Mouse (Mus musculus) limb, embryonic 14.5 days (tissue): Measurements from ENCODE around the gene Aff3. TPM values are rescaled to one million over a fixed set of nuclear protein-coding genes. Genes with fewer than 3 reads are reported as not detected.

ENCODE experiments used
- ATAC-seq: fragments of 200-750 bp; cut with Nextera tagmentation; 2 replicates; pipeline ENCODE4 v1.8.0; 2017; ENCODE audit warnings: low read depth, moderate number of reproducible peaks, moderate TSS enrichment; ENCODE audit not compliant: low FRiP score
- DNase-seq: peaks from one replicate; pipeline ENCODE4 v3.0.0-alpha.2; 2015; ENCODE audit warnings: low spot score
- H3K27ac ChIP-seq: fragments of 300-500 bp; sonication (generic); replicated peaks from 2 replicates; pipeline ENCODE4 v1.5.1; 2014; ENCODE audit warnings: low read depth, mild to moderate bottlenecking, low read length, moderate library complexity, mixed read lengths
- H3K27me3 ChIP-seq: fragments of 300-500 bp; sonication (generic); 2 replicates; pipeline ENCODE4 v1.6.1; 2014; ENCODE audit warnings: low read length, mixed read lengths; ENCODE audit not compliant: control insufficient read depth, insufficient read depth
- H3K36me3 ChIP-seq: fragments of 300-500 bp; sonication (generic); 2 replicates; pipeline ENCODE4 v1.6.1; 2014; ENCODE audit warnings: mild to moderate bottlenecking, low read length, moderate library complexity, mixed read lengths; ENCODE audit not compliant: control insufficient read depth, insufficient read depth
- H3K4me1 ChIP-seq: fragments of 300-500 bp; sonication (generic); 2 replicates; pipeline ENCODE4 v1.6.1; 2014; ENCODE audit warnings: antibody characterized with exemption, low read length, mixed read lengths; ENCODE audit not compliant: control insufficient read depth, insufficient read depth
- H3K4me2 ChIP-seq: fragments of 300-500 bp; sonication (generic); replicated peaks from 2 replicates; pipeline ENCODE4 v1.6.1; 2014; ENCODE audit warnings: low read depth, mild to moderate bottlenecking, low read length, moderate library complexity; ENCODE audit not compliant: severe bottlenecking
- H3K4me3 ChIP-seq: fragments of 300-500 bp; sonication (generic); replicated peaks from 2 replicates; pipeline ENCODE4 v1.5.1; 2014; ENCODE audit warnings: low read length
- H3K9ac ChIP-seq: fragments of 300-500 bp; sonication (generic); 2 replicates; pipeline ENCODE4 v1.6.1; 2014; ENCODE audit warnings: mild to moderate bottlenecking, low read depth, low read length, moderate library complexity; ENCODE audit not compliant: severe bottlenecking
- H3K9me3 ChIP-seq: fragments of 300-500 bp; sonication (generic); 2 replicates; pipeline ENCODE4 v1.6.1; 2016; ENCODE audit warnings: low read length; ENCODE audit not compliant: control insufficient read depth
- POLR2A ChIP-seq: fragments of 200-500 bp; IDR thresholded peaks from 2 replicates; pipeline ENCODE4 v1.8.0; 2012; ENCODE audit warnings: inconsistent platforms, mild to moderate bottlenecking, moderate library complexity, borderline replicate concordance; ENCODE audit not compliant: insufficient read depth, insufficient read length; ENCODE audit errors: extremely low read depth
- WGBS: fragments of 180-500 bp; shearing (Covaris S2); extraction: QIAGEN DNeasy Blood & Tissue Kit; methylation state at CpG from one replicate; pipeline ENCODE4 v1.1.7; 2014; 5-methylcytosine and 5-hydroxymethylcytosine counted together
- polyA plus RNA-seq, 2 experiments: library from polyadenylated mRNA; depleted of rRNA in 1 of 2; stranded (reverse) in 1 of 2; unstranded in 1 of 2; fragments of >200 nt; fragmentation: Nextera tagmentation in 1 of 2; extraction: Ambion mirVana in 1 of 2; gene quantifications; 2 replicates each; pipeline versions ENCODE4 v1.2.1 to v1.2.3; 2012 to 2014

The Aff3 gene
- polyA plus RNA-seq, 2 experiments: 20.4 to 22.4 TPM

GRCm38 (mm10) chr1:38626388-38626738 is 38.4 kb downstream of the Aff3 start:
- WGBS: 0% methylated on average over 10 of the region's 10 CpGs
- peak overlapping the region; percentile 87 for H3K4me3 ChIP-seq
- DNase-seq: no peak
- H3K9me3 ChIP-seq: no peaks in the 10 kb centered on the region
- no peaks in the 10 kb centered on the region for H3K27me3 ChIP-seq
- H3K4me2 ChIP-seq: peak overlapping the region; percentile 78
- H3K27ac ChIP-seq: peak overlapping the region; percentile 97
- no peak for TF ChIP-seq POLR2A
- ATAC-seq: no peak
- H3K4me1 ChIP-seq: peaks cover 31% of the 10 kb centered on the region
- H3K9ac ChIP-seq: peak overlapping the region; percentile 83
- 0 out of 2 replicates have a peak, but pooled peaks cover under 1% of the 10 kb centered on the region for H3K36me3 ChIP-seq

GRCm38 (mm10) chr1:38621840-38622239 is 42.9 kb downstream of the Aff3 start:
- TF ChIP-seq POLR2A: no peak
- ATAC-seq: no peak
- DNase-seq: no peak
- H3K9ac ChIP-seq: no peak overlapping the region
- no peaks in the 10 kb centered on the region for H3K9me3 ChIP-seq
- H3K4me1 ChIP-seq: peaks cover 23% of the 10 kb centered on the region
- no peak overlapping the region for H3K27ac ChIP-seq
- H3K36me3 ChIP-seq: peaks cover 10% of the 10 kb centered on the region
- no peak overlapping the region for H3K4me2 ChIP-seq
- 52% methylated on average over 4 of the region's 4 CpGs for WGBS
- H3K27me3 ChIP-seq: no peaks in the 10 kb centered on the region
- no peak overlapping the region for H3K4me3 ChIP-seq

GRCm38 (mm10) chr1:38620401-38620800 is 44.4 kb downstream of the Aff3 start:
- Histone ChIP-seq H3K36me3 (peaks cover 10% of the 10 kb centered on the region), H3K27ac (no peak overlapping the region)

GRCm38 (mm10) chr1:38606741-38607140 is 58.0 kb downstream of the Aff3 start:
- H3K27ac ChIP-seq: peak overlapping the region; percentile 76
- no peak overlapping the region for H3K4me3 ChIP-seq
- no peak overlapping the region; the same call in 1 of the 2 replicates for H3K4me2 ChIP-seq
- DNase-seq (peak; percentile 42), ATAC-seq (peak; percentile 56; the same call in 1 of the 2 replicates)
- H3K9ac ChIP-seq: peak overlapping the region; percentile 9; the same call in 1 of the 2 replicates
- WGBS: 8% methylated on average over 4 of the region's 4 CpGs
- peaks cover 9% of the 10 kb centered on the region for H3K36me3 ChIP-seq
- TF ChIP-seq POLR2A: no peak
- H3K9me3 ChIP-seq: no peaks in the 10 kb centered on the region
- H3K4me1 ChIP-seq: peaks cover 35% of the 10 kb centered on the region
- H3K27me3 ChIP-seq: no peaks in the 10 kb centered on the region

More at GRCm38 (mm10) chr1:38620401-38620800, 44.4 kb downstream of the Aff3 start:
- no peak overlapping the region for H3K4me2 ChIP-seq
- no peaks in the 10 kb centered on the region for H3K9me3 ChIP-seq
- no peak for DNase-seq
- no peak for ATAC-seq
- H3K9ac ChIP-seq: no peak overlapping the region
- peaks cover 26% of the 10 kb centered on the region for H3K4me1 ChIP-seq
- WGBS: 89% methylated on average over 6 of the region's 6 CpGs
- TF ChIP-seq POLR2A: no peak
- no peaks in the 10 kb centered on the region for H3K27me3 ChIP-seq
- H3K4me3 ChIP-seq: no peak overlapping the region

- WGBS: 85% methylated on average over 4 of the region's 4 CpGs
- no peak overlapping the region for H3K27ac ChIP-seq
- peaks cover 48% of the 10 kb centered on the region for H3K4me1 ChIP-seq
- DNase-seq (no peak), ATAC-seq (no peak)
- no peaks in the 10 kb centered on the region for H3K27me3 ChIP-seq
- H3K36me3 ChIP-seq: peaks cover 9% of the 10 kb centered on the region
- H3K4me2 ChIP-seq: no peak overlapping the region
- no peaks in the 10 kb centered on the region for H3K9me3 ChIP-seq
- no peak overlapping the region for H3K9ac ChIP-seq
- TF ChIP-seq POLR2A: no peak
- H3K4me3 ChIP-seq: no peak overlapping the region
Observed at GRCm38 (mm10) chr1:38605426-38605825, 59.3 kb downstream of the Aff3 start.

- WGBS: 87% methylated on average over 7 of the region's 7 CpGs
- ATAC-seq (no peak), DNase-seq (no peak)
- H3K4me1 ChIP-seq: peaks cover 46% of the 10 kb centered on the region
- no peak overlapping the region for H3K9ac ChIP-seq
- H3K9me3 ChIP-seq: no peaks in the 10 kb centered on the region
- H3K36me3 ChIP-seq: peaks cover 9% of the 10 kb centered on the region
- no peak for TF ChIP-seq POLR2A
- no peaks in the 10 kb centered on the region for H3K27me3 ChIP-seq
- H3K27ac ChIP-seq: no peak overlapping the region
- H3K4me3 ChIP-seq: no peak overlapping the region
- H3K4me2 ChIP-seq: no peak overlapping the region
Observed at GRCm38 (mm10) chr1:38604611-38605010, 60.1 kb downstream of the Aff3 start.
